Mouse (Mus musculus) hindbrain, postnatal 0 days (tissue): ENCODE data around the gene 2510009E07Rik. TPM values are rescaled to one million over a fixed set of nuclear protein-coding genes. Genes with fewer than 3 reads are reported as not detected.

Experiments used
- ATAC-seq: fragments of 200-750 bp; cut with Nextera tagmentation; 2 replicates; pipeline ENCODE4 v1.8.0; 2017; ENCODE audit warnings: mild to moderate bottlenecking, moderate TSS enrichment, moderate library complexity
- DNase-seq: peaks from one replicate; pipeline ENCODE4 v3.0.0-alpha.2; 2015; ENCODE audit warnings: low spot score
- H3K27ac ChIP-seq: fragments of 300-500 bp; sonication (generic); 2 replicates; pipeline ENCODE4 v1.5.1; 2014; ENCODE audit warnings: mild to moderate bottlenecking
- H3K27me3 ChIP-seq: fragments of 300-500 bp; sonication (generic); 2 replicates; pipeline ENCODE4 v1.6.1; 2014; ENCODE audit warnings: low read length, mixed read lengths; ENCODE audit not compliant: insufficient read depth
- H3K36me3 ChIP-seq: fragments of 300-500 bp; sonication (generic); 2 replicates; pipeline ENCODE4 v1.6.1; 2014; ENCODE audit warnings: low read length, mixed read lengths; ENCODE audit not compliant: insufficient read depth
- H3K4me1 ChIP-seq: fragments of 300-500 bp; sonication (generic); 2 replicates; pipeline ENCODE4 v1.6.1; 2014; ENCODE audit warnings: antibody characterized with exemption, low read length, mixed read lengths; ENCODE audit not compliant: insufficient read depth
- H3K4me2 ChIP-seq: fragments of 300-500 bp; sonication (generic); 2 replicates; pipeline ENCODE4 v1.6.1; 2014; ENCODE audit warnings: low read depth, mild to moderate bottlenecking, low read length, moderate library complexity, mixed read lengths
- H3K4me3 ChIP-seq: fragments of 300-500 bp; sonication (generic); 2 replicates; pipeline ENCODE4 v1.5.1; 2014; ENCODE audit warnings: low read length
- H3K9ac ChIP-seq: fragments of 300-500 bp; sonication (generic); replicated peaks from 2 replicates; pipeline ENCODE4 v1.6.1; 2014; ENCODE audit warnings: mild to moderate bottlenecking, low read length, moderate library complexity, mixed read lengths
- H3K9me3 ChIP-seq: fragments of 300-500 bp; sonication (generic); 2 replicates; pipeline ENCODE4 v1.6.1; 2016; ENCODE audit warnings: low read length, mixed read lengths
- CTCF ChIP-seq: IDR thresholded peaks from 2 replicates; pipeline ENCODE4 v1.5.1; 2016; ENCODE audit warnings: antibody characterized with exemption, control low read depth, low read depth
- WGBS: fragments of 180-500 bp; shearing (Covaris S2); extraction: QIAGEN DNeasy Blood & Tissue Kit; methylation state at CpG from one replicate; pipeline ENCODE4 v1.1.7; 2014; 5-methylcytosine and 5-hydroxymethylcytosine counted together
- polyA plus RNA-seq: library from polyadenylated mRNA; unstranded; fragments of >200 nt; fragmentation: Nextera tagmentation; extraction: Ambion mirVana; gene quantifications from 2 replicates; pipeline ENCODE4 v1.2.1, GENCODE M21; 2015
- total RNA-seq: library from RNA; depleted of rRNA; stranded (reverse); fragments of >200 nt; gene quantifications from 2 replicates; pipeline ENCODE4 v1.2.3, GENCODE M21; 2014

The 2510009E07Rik gene
- total and polyA plus RNA-seq, 2 experiments from 2014 or later: 46.8 to 54.4 TPM

DNA sequence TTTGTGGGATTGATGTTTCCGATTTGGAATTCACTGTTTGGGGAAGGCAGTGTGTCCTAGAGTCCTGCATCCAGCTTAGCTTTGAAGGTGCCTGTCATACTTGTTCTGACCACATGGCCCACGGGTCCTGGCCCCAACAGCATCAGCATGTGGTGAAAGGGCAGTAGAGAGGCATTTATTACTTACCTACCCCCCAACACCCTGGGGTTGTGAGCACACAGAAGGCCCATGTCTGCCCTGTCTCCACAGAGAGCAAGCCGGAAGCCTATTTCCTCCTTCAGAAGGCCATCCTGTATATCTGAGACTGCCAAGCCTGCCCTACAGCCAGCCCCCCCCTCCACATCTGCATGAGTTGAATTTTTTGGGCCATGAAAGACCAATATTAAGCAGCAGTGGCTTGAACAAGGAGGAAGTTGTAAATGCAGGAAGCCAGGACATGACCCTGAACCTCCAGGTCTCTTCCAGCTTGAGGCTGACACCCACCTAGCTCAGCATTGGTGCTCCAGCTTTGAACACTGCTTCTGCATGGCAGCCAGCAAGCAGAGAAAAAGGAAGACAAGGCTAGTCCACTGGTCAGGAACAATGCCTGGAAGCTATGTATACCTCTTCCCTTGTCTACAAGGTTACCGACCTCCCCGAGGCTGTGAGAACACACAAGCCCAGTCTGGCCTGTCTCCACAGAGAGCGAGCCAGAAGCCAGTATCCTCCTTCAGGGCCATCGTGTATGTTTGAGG is 53.5 kb downstream of the 2510009E07Rik start:
- Histone ChIP-seq H3K9me3 (no peaks in the 10 kb centered on the region), H3K4me1 (0 out of 2 replicates have a peak, but pooled peaks cover 8% of the 10 kb centered on the region), H3K27ac (no peak overlapping the region), H3K4me3 (no peak overlapping the region), H3K36me3 (peaks cover 5% of the 10 kb centered on the region; the same call in 1 of the 2 replicates), H3K9ac (no peak overlapping the region), H3K27me3 (no peaks in the 10 kb centered on the region), H3K4me2 (no peak overlapping the region)
- 0 out of 2 replicates have a peak, but pooled peaks have one; percentile 7 for TF ChIP-seq CTCF
- ATAC-seq (no peak), DNase-seq (no peak)
- WGBS: 80% methylated on average over 7 of the region's 7 CpGs

DNA sequence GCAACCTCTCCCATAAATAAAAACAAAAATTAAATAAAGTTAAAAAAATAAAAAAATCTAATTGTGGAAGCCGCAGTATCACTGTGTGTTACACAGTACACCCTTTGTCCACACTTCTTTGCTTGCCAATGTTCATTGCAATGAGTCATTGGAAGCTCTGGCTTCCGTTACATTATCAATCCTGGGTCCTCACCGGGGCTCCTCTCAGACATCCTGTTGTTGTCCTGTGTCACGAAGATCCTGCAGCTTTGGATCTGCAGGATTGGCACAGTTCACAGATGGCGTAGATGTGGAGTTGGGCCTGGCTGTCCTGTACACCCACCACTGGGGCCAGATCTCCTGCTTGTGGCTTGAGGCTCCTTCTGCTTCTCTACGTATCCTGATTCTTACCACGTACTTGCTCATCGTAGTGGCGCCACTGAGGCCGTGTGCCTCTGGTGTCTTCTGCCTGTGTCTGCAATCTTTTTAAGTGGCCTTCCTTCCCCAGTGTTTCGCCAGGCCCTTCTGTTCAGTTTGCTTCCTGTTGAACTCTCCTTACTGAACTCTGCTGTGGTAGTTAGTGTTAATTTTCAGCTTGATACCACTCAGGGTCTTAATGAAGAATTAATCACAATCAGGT is 57.2 kb downstream of the 2510009E07Rik start:
- ATAC-seq (no peak; the same call in 1 of the 2 replicates), DNase-seq (no peak)
- Histone ChIP-seq H3K4me2 (no peak overlapping the region), H3K9me3 (no peaks in the 10 kb centered on the region), H3K27me3 (no peaks in the 10 kb centered on the region), H3K9ac (no peak overlapping the region), H3K36me3 (peaks cover 5% of the 10 kb centered on the region; the same call in 1 of the 2 replicates), H3K4me3 (no peak overlapping the region), H3K27ac (peak overlapping the region; percentile 41; the same call in 1 of the 2 replicates), H3K4me1 (no peaks in the 10 kb centered on the region)
- no peak for TF ChIP-seq CTCF
- 66% methylated on average over 11 of the region's 11 CpGs for WGBS

DNA sequence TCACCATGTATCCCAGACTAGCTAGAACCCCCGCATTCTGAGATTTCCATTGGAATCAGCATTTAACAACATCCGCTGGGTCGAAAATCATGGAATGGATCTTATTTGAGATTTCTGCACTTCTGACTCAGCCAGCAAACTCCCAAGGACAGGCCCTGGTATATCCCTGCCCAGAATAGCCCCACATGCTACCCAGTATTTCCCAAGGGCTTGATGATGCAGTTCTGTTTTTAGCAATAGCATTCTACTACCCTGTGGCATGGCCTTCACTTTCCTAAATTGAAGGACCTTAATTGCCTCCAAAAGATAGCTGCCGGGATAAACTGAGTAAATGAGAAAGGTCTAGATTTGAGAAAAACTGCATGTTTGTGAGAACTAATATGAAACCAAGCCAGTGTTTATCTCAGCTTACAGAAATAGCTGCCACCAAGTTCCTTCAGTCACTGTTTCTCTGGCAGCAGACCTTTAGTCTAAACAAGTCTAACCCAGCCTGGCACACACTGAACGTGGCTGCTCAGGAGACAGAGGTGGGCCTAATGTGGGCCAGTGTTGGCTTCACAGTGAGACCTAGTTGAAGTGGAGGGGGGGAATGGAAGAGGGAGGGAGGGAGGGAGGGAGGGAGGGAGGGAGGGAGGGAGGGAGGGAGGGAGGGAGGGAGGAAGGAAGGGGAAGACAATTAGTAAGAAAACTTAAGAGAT is 58.2 kb downstream of the 2510009E07Rik start:
- ATAC-seq (no peak), DNase-seq (no peak)
- H3K36me3 ChIP-seq: no peaks in the 10 kb centered on the region
- no peaks in the 10 kb centered on the region for H3K9me3 ChIP-seq
- WGBS: 81% methylated on average over 5 of the region's 5 CpGs
- no peak overlapping the region for H3K9ac ChIP-seq
- no peak for TF ChIP-seq CTCF
- no peaks in the 10 kb centered on the region for H3K27me3 ChIP-seq
- no peak overlapping the region for H3K27ac ChIP-seq
- no peaks in the 10 kb centered on the region for H3K4me1 ChIP-seq
- no peak overlapping the region for H3K4me2 ChIP-seq
- H3K4me3 ChIP-seq: no peak overlapping the region

DNA sequence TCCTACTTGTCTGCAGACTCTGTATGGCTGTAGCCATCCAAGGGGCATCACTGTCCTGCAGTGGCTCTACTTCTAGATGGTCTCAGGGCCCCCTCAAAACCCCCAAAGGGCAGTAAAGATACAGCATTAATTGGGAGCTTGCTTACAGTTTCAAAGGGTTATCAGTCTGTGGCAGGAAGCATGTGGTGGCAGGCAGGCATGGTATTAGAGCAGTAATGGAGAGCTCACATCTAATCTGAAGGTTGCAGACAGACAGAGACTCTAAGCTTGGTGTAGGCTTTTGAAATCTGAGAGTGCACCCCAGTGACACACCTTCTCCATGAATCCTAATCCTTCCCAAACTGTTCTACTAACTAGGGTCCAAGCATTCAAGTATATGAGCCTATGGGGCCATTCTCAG is 60.0 kb downstream of the 2510009E07Rik start:
- H3K9ac ChIP-seq: no peak overlapping the region
- H3K4me1 ChIP-seq: no peaks in the 10 kb centered on the region
- ATAC-seq (no peak), DNase-seq (no peak)
- no peak overlapping the region for H3K4me2 ChIP-seq
- no peak overlapping the region for H3K4me3 ChIP-seq
- H3K27me3 ChIP-seq: no peaks in the 10 kb centered on the region
- H3K36me3 ChIP-seq: no peaks in the 10 kb centered on the region
- no peak for TF ChIP-seq CTCF
- no peak overlapping the region for H3K27ac ChIP-seq
- H3K9me3 ChIP-seq: no peaks in the 10 kb centered on the region

DNA sequence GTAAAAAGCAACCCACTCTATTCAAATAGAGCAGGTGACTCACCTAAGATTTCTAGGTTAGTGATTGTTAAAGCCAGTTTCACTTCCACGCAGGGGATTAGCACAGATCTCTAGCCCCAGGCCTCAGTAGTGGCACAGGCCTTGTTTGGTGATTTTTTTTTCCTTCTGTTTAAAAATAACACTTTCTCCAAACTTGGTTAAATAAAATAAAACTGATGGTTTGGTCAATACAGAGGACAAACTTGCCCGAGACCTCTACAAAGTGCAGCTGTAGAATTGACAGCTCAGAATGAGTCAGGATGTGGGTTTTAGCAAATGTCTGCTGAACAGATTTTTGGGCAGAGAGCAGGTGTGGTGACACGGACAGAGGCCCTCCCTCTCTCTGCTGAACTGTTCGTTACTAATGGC is 62.6 kb downstream of the 2510009E07Rik start:
- Histone ChIP-seq H3K36me3 (no peaks in the 10 kb centered on the region), H3K4me3 (no peak overlapping the region), H3K4me2 (no peak overlapping the region), H3K4me1 (peaks cover 12% of the 10 kb centered on the region), H3K27ac (no peak overlapping the region), H3K9me3 (no peaks in the 10 kb centered on the region), H3K9ac (no peak overlapping the region), H3K27me3 (no peaks in the 10 kb centered on the region)
- TF ChIP-seq CTCF: no peak
- ATAC-seq (no peak), DNase-seq (no peak)
- 77% methylated on average over 4 of the region's 4 CpGs for WGBS

DNA sequence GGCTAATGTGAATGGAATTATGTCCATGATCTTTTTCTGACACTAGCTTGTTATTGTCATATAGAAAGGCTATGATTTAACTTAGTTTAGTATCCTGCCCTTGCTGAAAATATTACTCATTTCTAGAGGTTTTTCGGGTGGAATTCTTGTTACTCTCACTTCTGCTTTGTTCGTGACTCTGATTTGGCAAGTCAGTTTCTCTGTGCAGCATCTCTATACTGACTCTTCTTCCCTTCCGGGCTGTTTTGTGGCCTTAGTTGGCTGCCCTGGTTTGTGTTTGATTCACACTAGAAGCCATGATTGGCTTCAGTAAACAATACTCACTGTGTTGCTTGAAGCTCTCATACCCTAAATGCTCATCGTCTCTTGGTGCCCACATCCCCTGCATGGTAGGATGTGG is 63.9 kb downstream of the 2510009E07Rik start:
- WGBS: 89% methylated on average over 4 of the region's 4 CpGs
- Histone ChIP-seq H3K4me3 (no peak overlapping the region), H3K27ac (no peak overlapping the region), H3K4me1 (peaks cover 12% of the 10 kb centered on the region), H3K36me3 (no peaks in the 10 kb centered on the region), H3K9ac (no peak overlapping the region), H3K4me2 (no peak overlapping the region), H3K9me3 (no peaks in the 10 kb centered on the region), H3K27me3 (no peaks in the 10 kb centered on the region)
- no peak for TF ChIP-seq CTCF
- no peak for ATAC-seq
- DNase-seq: no peak
